Mouse (Mus musculus) CH12.LX (cell line): ENCODE data around the gene Aebp1. TPM values are rescaled to one million over a fixed set of nuclear protein-coding genes. Genes with fewer than 3 reads are reported as not detected.

Source experiments
- DNase-seq: peaks from one replicate; pipeline ENCODE4 v3.0.0-alpha.2; 2013; ENCODE audit errors: extremely low read depth
- H3K27ac ChIP-seq: 2 replicates; pipeline ENCODE4 v1.5.1; 2012; ENCODE audit warnings: low read depth, mild to moderate bottlenecking, control low read depth, moderate library complexity; ENCODE audit not compliant: insufficient read depth
- H3K27me3 ChIP-seq: replicated peaks from 2 replicates; pipeline ENCODE3; 2012; ENCODE audit warnings: inconsistent platforms
- H3K36me3 ChIP-seq, 2 experiments: replicated peaks in 1 of 2; 2 replicates each; pipeline versions ENCODE3 to v1.6.1; 2012; ENCODE audit warnings: inconsistent platforms in 1 of 2, low read length in 1 of 2, mild to moderate bottlenecking in 1 of 2, mixed read lengths in 1 of 2, moderate library complexity in 1 of 2; ENCODE audit not compliant: control insufficient read depth in 1 of 2, insufficient read depth in 1 of 2
- H3K4me1 ChIP-seq, 2 experiments: 2 replicates each; pipeline ENCODE4 v1.6.1; 2012; ENCODE audit warnings: inconsistent platforms in 1 of 2, moderate library complexity in 1 of 2; ENCODE audit not compliant: insufficient read depth in 2 of 2, control insufficient read depth in 1 of 2
- H3K4me2 ChIP-seq: 2 replicates; pipeline ENCODE4 v1.6.1; 2012; ENCODE audit warnings: low read depth, mild to moderate bottlenecking, control low read depth; ENCODE audit not compliant: poor library complexity, insufficient read depth, severe bottlenecking
- H3K4me3 ChIP-seq, 3 experiments: fragments of 150-350 bp in 1 of 3; sonication (generic) in 1 of 3; replicated peaks in 1 of 3; 2 replicates each; pipeline versions ENCODE3 to v1.5.1; 2011 to 2012; ENCODE audit warnings: low read depth in 2 of 3, low read length in 2 of 3, mild to moderate bottlenecking in 2 of 3, moderate library complexity in 2 of 3, control low read depth in 1 of 3, improper control_type of control experiment in 1 of 3, inconsistent platforms in 1 of 3, mixed read lengths in 1 of 3; ENCODE audit not compliant: poor library complexity in 1 of 3
- H3K79me2 ChIP-seq: replicated peaks from 2 replicates; pipeline ENCODE4 v1.6.1; 2012; ENCODE audit warnings: mild to moderate bottlenecking, moderate library complexity; ENCODE audit not compliant: control insufficient read depth, poor library complexity, insufficient read depth, severe bottlenecking; ENCODE audit errors: extremely low read depth
- H3K9ac ChIP-seq: 2 replicates; pipeline ENCODE4 v1.6.1; 2012; ENCODE audit warnings: low read depth, mild to moderate bottlenecking, control low read depth, moderate library complexity; ENCODE audit not compliant: insufficient read depth
- H3K9me3 ChIP-seq: replicated peaks from 2 replicates; pipeline ENCODE3; 2012; ENCODE audit warnings: low read length, inconsistent platforms, mixed read lengths
- BHLHE40 ChIP-seq: IDR thresholded peaks from 2 replicates; pipeline ENCODE4 v1.6.1; 2011; ENCODE audit warnings: mild to moderate bottlenecking, low read depth, low read length, improper control_type of control experiment
- CHD2 ChIP-seq: IDR thresholded peaks from 2 replicates; pipeline ENCODE4 v1.6.1; 2011; ENCODE audit warnings: low read length, improper control_type of control experiment
- ELF1 ChIP-seq: IDR thresholded peaks from 2 replicates; pipeline ENCODE4 v1.6.1; 2014; ENCODE audit warnings: low read depth, mild to moderate bottlenecking, inconsistent platforms, low read length, improper control_type of control experiment
- GABPA ChIP-seq: IDR thresholded peaks from 2 replicates; pipeline ENCODE4 v1.6.1; 2012; ENCODE audit warnings: low read depth, low read length, improper control_type of control experiment, inconsistent platforms; ENCODE audit not compliant: insufficient replicate concordance
- HCFC1 ChIP-seq: IDR thresholded peaks from 2 replicates; pipeline ENCODE4 v1.6.1; 2012; ENCODE audit warnings: low read depth, mild to moderate bottlenecking, inconsistent platforms, low read length, improper control_type of control experiment
- IRF4 ChIP-seq: IDR thresholded peaks from 2 replicates; pipeline ENCODE4 v1.6.1; 2014; ENCODE audit warnings: low read depth, mild to moderate bottlenecking, inconsistent platforms, low read length, improper control_type of control experiment
- JUN ChIP-seq: IDR thresholded peaks from 2 replicates; pipeline ENCODE4 v1.6.1; 2011; ENCODE audit warnings: low read depth, mild to moderate bottlenecking, low read length, improper control_type of control experiment, moderate library complexity; ENCODE audit not compliant: insufficient read depth
- JUND ChIP-seq: conservative IDR thresholded peaks from 2 replicates; pipeline ENCODE4 v1.6.1; 2011; ENCODE audit warnings: low read depth, low read length, improper control_type of control experiment
- KAT2A ChIP-seq: IDR thresholded peaks from 2 replicates; pipeline ENCODE4 v1.6.1; 2012; ENCODE audit warnings: low read length, improper control_type of control experiment, inconsistent platforms; ENCODE audit not compliant: insufficient replicate concordance
- MAX ChIP-seq: IDR thresholded peaks from 2 replicates; pipeline ENCODE4 v1.6.1; 2011; ENCODE audit warnings: low read length, improper control_type of control experiment
- MAZ ChIP-seq: IDR thresholded peaks from 2 replicates; pipeline ENCODE4 v1.6.1; 2012; ENCODE audit warnings: low read depth, mild to moderate bottlenecking, inconsistent platforms, low read length, improper control_type of control experiment, moderate library complexity
- MEF2A ChIP-seq: IDR thresholded peaks from 2 replicates; pipeline ENCODE4 v1.6.1; 2014; ENCODE audit warnings: low read depth, mild to moderate bottlenecking, inconsistent platforms, low read length, improper control_type of control experiment, borderline replicate concordance
- MYC ChIP-seq: IDR thresholded peaks from 2 replicates; pipeline ENCODE4 v1.6.1; 2011; ENCODE audit warnings: low read depth, mild to moderate bottlenecking, improper control_type of control experiment, low read length
- NELFE ChIP-seq: IDR thresholded peaks from 2 replicates; pipeline ENCODE4 v1.6.1; 2011; ENCODE audit warnings: low read depth, low read length, improper control_type of control experiment
- POLR2A ChIP-seq: IDR thresholded peaks from 2 replicates; pipeline ENCODE4 v1.6.1; 2011; ENCODE audit warnings: low read depth, mild to moderate bottlenecking, improper control_type of control experiment, low read length
- RAD21 ChIP-seq: IDR thresholded peaks from 2 replicates; pipeline ENCODE4 v1.6.1; 2011; ENCODE audit warnings: low read depth, mild to moderate bottlenecking, low read length, improper control_type of control experiment, moderate library complexity
- RCOR1 ChIP-seq: conservative IDR thresholded peaks from 2 replicates; pipeline ENCODE4 v1.6.1; 2012; ENCODE audit warnings: low read depth, mild to moderate bottlenecking, inconsistent platforms, low read length, improper control_type of control experiment
- SIN3A ChIP-seq: IDR thresholded peaks from 2 replicates; pipeline ENCODE4 v1.6.1; 2012; ENCODE audit warnings: low read length, improper control_type of control experiment, inconsistent platforms
- SMC3 ChIP-seq: IDR thresholded peaks from 2 replicates; pipeline ENCODE4 v1.6.1; 2011; ENCODE audit warnings: low read depth, low read length, improper control_type of control experiment
- TBP ChIP-seq: conservative IDR thresholded peaks from 2 replicates; pipeline ENCODE4 v1.6.1; 2011; ENCODE audit warnings: low read depth, low read length, improper control_type of control experiment
- TCF12 ChIP-seq: IDR thresholded peaks from 2 replicates; pipeline ENCODE4 v1.6.1; 2014; ENCODE audit warnings: low read depth, mild to moderate bottlenecking, inconsistent platforms, low read length, improper control_type of control experiment
- USF2 ChIP-seq: conservative IDR thresholded peaks from 2 replicates; pipeline ENCODE4 v1.6.1; 2011; ENCODE audit warnings: low read depth, low read length, improper control_type of control experiment
- ZKSCAN1 ChIP-seq: IDR thresholded peaks from 2 replicates; pipeline ENCODE4 v1.6.1; 2012; ENCODE audit warnings: low read depth, inconsistent platforms, low read length, improper control_type of control experiment, borderline replicate concordance
- ZMIZ1 ChIP-seq: IDR thresholded peaks from 2 replicates; pipeline ENCODE4 v1.6.1; 2012; ENCODE audit warnings: low read depth, mild to moderate bottlenecking, inconsistent platforms, low read length, improper control_type of control experiment
- ZNF384 ChIP-seq: IDR thresholded peaks from 2 replicates; pipeline ENCODE4 v1.6.1; 2012; ENCODE audit warnings: low read depth, low read length, improper control_type of control experiment, inconsistent platforms
- dilution Hi-C: fragments of 300-500 bp; cut with MboI; formaldehyde crosslinking; loops from 2 replicates; pipeline ENCODE4 v1.14.3; 2020; ENCODE audit warnings: low sequenced_read_pairs; ENCODE audit not compliant: extremely low pct_unique_long_range_greater_than_20kb, extremely low pct_ligation_motif_present
- in situ Hi-C: fragments of 300-500 bp; cut with MboI; formaldehyde crosslinking; loops from 3 replicates; pipeline ENCODE4 v1.14.3; 2019; ENCODE audit warnings: low sequenced_read_pairs, low pct_ligation_motif_present, low pct_unique_long_range_greater_than_20kb, mixed read lengths
- polyA plus RNA-seq: library from polyadenylated mRNA; unstranded; fragments of >175 nt; gene quantifications from 2 replicates; pipeline ENCODE4 v1.2.1, GENCODE M21; 2012; ENCODE audit warnings: low read depth; ENCODE audit not compliant: insufficient read length
- total RNA-seq, 2 experiments: library from RNA; depleted of rRNA; stranded (reverse); fragments of 300-350 nt in 1 of 2; fragments of >200 nt in 1 of 2; gene quantifications; 2 replicates each; pipeline ENCODE4 v1.2.3; 2012 to 2014

Gene Aebp1
- total and polyA plus RNA-seq, 3 experiments, result 0.34 to 1.4 TPM; not detected in 1

DNA sequence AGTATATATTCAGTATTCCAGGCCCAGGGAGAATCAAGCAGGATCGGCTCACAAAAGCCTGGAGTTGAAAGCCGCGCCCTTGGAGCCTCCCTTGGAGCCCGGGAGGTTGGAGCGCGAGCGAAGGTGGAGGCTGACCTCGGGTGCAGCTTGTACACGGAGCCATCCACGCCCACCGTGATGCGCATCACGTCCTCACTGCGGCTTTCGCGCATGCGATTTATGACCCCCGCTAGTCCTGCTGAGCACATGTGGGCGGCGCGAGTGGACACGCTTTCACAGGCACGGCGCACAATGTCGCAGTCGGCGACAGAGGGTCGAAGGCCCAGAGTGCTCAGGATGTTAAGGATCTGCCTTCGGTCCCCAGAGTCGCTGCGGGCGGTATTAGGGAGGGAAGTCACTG, 40.2 kb downstream of the Aebp1 start:
- no peaks in the 10 kb centered on the region for H3K79me2 ChIP-seq
- TF ChIP-seq NELFE, result no peak
- TF ChIP-seq RCOR1, result no peak
- TF ChIP-seq MYC, result no peak
- TF ChIP-seq USF2, result no peak
- no peak for TF ChIP-seq ELF1
- TF ChIP-seq POLR2A, result no peak
- no peak for TF ChIP-seq JUN
- no peak for TF ChIP-seq KAT2A
- TF ChIP-seq, all 38 proteins: peak for 0
- dilution Hi-C loops, result no loop called here
- Histone ChIP-seq H3K9ac (no peak overlapping the region), H3K9me3 (no peaks in the 10 kb centered on the region), H3K4me1 (peaks cover 17 to 18% of the 10 kb centered on the region in 2 experiments), H3K27me3 (peaks cover 11% of the 10 kb centered on the region), H3K36me3 (no peaks in the 10 kb centered on the region), H3K4me2 (no peak overlapping the region), H3K27ac (no peak overlapping the region), H3K4me3 (no peak overlapping the region)
- in situ Hi-C loops, result no loop called here
- no peak for DNase-seq

GRCm38 (mm10) chr11:5902390-5902789, 40.6 kb downstream of the Aebp1 start:
- Histone ChIP-seq H3K4me2 (no peak overlapping the region), H3K27me3 (peaks cover 11% of the 10 kb centered on the region), H3K9ac (no peak overlapping the region), H3K4me1 (peaks cover 13% of the 10 kb centered on the region in 2 experiments), H3K36me3 (no peaks in the 10 kb centered on the region), H3K9me3 (no peaks in the 10 kb centered on the region), H3K4me3 (no peak overlapping the region), H3K27ac (no peak overlapping the region), H3K79me2 (no peaks in the 10 kb centered on the region)
- in situ Hi-C loops, result no loop called here
- DNase-seq, result no peak
- TF ChIP-seq ZNF384 (no peak), MAZ (no peak), ZKSCAN1 (no peak), RCOR1 (no peak), SMC3 (no peak), TBP (no peak), RAD21 (no peak), SIN3A (no peak), TCF12 (no peak), ZMIZ1 (no peak), NELFE (no peak), IRF4 (no peak), GABPA (no peak), CHD2 (no peak), JUND (no peak), BHLHE40 (no peak), HCFC1 (no peak), JUN (no peak), MEF2A (no peak), MAX (no peak)
- dilution Hi-C loops, result no loop called here
